Mouse (Mus musculus) limb, embryonic 14.5 days (tissue): ENCODE data around the gene Notum. TPM values are rescaled to one million over a fixed set of nuclear protein-coding genes. Genes with fewer than 3 reads are reported as not detected.

Experiments used
- ATAC-seq: fragments of 200-750 bp; cut with Nextera tagmentation; 2 replicates; pipeline ENCODE4 v1.8.0; 2017; ENCODE audit warnings: low read depth, moderate number of reproducible peaks, moderate TSS enrichment; ENCODE audit not compliant: low FRiP score
- DNase-seq: peaks from one replicate; pipeline ENCODE4 v3.0.0-alpha.2; 2015; ENCODE audit warnings: low spot score
- H3K27ac ChIP-seq: fragments of 300-500 bp; sonication (generic); replicated peaks from 2 replicates; pipeline ENCODE4 v1.5.1; 2014; ENCODE audit warnings: low read depth, mild to moderate bottlenecking, low read length, moderate library complexity, mixed read lengths
- H3K27me3 ChIP-seq: fragments of 300-500 bp; sonication (generic); 2 replicates; pipeline ENCODE4 v1.6.1; 2014; ENCODE audit warnings: low read length, mixed read lengths; ENCODE audit not compliant: control insufficient read depth, insufficient read depth
- H3K36me3 ChIP-seq: fragments of 300-500 bp; sonication (generic); 2 replicates; pipeline ENCODE4 v1.6.1; 2014; ENCODE audit warnings: mild to moderate bottlenecking, low read length, moderate library complexity, mixed read lengths; ENCODE audit not compliant: control insufficient read depth, insufficient read depth
- H3K4me1 ChIP-seq: fragments of 300-500 bp; sonication (generic); 2 replicates; pipeline ENCODE4 v1.6.1; 2014; ENCODE audit warnings: antibody characterized with exemption, low read length, mixed read lengths; ENCODE audit not compliant: control insufficient read depth, insufficient read depth
- H3K4me2 ChIP-seq: fragments of 300-500 bp; sonication (generic); replicated peaks from 2 replicates; pipeline ENCODE4 v1.6.1; 2014; ENCODE audit warnings: low read depth, mild to moderate bottlenecking, low read length, moderate library complexity; ENCODE audit not compliant: severe bottlenecking
- H3K4me3 ChIP-seq: fragments of 300-500 bp; sonication (generic); replicated peaks from 2 replicates; pipeline ENCODE4 v1.5.1; 2014; ENCODE audit warnings: low read length
- H3K9ac ChIP-seq: fragments of 300-500 bp; sonication (generic); 2 replicates; pipeline ENCODE4 v1.6.1; 2014; ENCODE audit warnings: mild to moderate bottlenecking, low read depth, low read length, moderate library complexity; ENCODE audit not compliant: severe bottlenecking
- H3K9me3 ChIP-seq: fragments of 300-500 bp; sonication (generic); 2 replicates; pipeline ENCODE4 v1.6.1; 2016; ENCODE audit warnings: low read length; ENCODE audit not compliant: control insufficient read depth
- POLR2A ChIP-seq: fragments of 200-500 bp; IDR thresholded peaks from 2 replicates; pipeline ENCODE4 v1.8.0; 2012; ENCODE audit warnings: inconsistent platforms, mild to moderate bottlenecking, moderate library complexity, borderline replicate concordance; ENCODE audit not compliant: insufficient read depth, insufficient read length; ENCODE audit errors: extremely low read depth
- WGBS: fragments of 180-500 bp; shearing (Covaris S2); extraction: QIAGEN DNeasy Blood & Tissue Kit; methylation state at CpG from one replicate; pipeline ENCODE4 v1.1.7; 2014; 5-methylcytosine and 5-hydroxymethylcytosine counted together
- polyA plus RNA-seq, 2 experiments: library from polyadenylated mRNA; depleted of rRNA in 1 of 2; stranded (reverse) in 1 of 2; unstranded in 1 of 2; fragments of >200 nt; fragmentation: Nextera tagmentation in 1 of 2; extraction: Ambion mirVana in 1 of 2; gene quantifications; 2 replicates each; pipeline versions ENCODE4 v1.2.1 to v1.2.3; 2012 to 2014

The Notum gene
- polyA plus RNA-seq, 2 experiments: 4.7 to 12.8 TPM

DNA sequence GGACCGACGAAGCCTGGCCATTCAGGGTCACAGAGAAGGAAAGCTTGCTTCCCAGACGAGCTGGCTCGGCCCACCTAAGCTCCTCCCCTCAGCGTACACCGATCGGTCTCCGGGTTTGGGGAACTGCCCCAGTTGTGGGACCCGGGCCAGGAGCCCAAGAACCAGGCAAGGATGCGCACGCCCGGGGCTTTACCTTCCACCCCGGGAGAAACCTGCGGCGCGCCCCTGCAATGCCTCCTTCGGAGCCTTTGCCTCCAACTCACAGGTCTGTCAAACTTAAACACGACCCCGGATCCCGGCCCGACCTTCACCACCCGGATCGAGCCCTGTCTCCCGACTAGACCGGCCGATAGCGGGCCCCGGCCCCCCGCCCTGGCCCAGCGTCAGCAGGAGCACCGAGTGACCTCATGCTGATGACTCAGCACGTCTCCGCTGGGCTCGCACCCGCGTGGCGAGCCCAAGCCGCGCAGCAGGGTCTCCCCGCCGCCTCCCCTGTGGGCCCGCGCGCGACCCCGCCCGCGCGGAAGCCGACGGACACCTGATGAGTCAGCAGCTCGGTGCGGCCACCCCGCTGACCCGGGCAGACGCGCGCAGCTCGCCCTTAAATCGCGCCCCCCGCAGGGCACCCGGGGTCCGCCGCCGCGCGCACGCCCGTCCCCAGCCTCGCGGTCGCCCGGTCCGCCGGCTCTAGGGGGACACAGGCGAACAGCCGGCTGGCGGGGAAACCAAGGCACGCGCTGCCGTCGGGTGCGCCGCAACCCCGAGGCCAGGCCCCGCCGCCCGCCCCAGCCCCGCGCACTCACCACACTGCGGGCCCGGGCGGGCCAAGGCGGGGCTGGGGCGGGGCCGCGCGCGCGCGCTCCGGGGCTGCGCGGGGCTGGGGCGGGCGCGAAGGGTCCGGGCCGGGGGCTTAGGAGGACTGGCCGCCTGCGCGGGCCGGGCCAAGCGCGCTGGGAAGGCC, 28.1 kb downstream of the Notum start:
- H3K9me3 ChIP-seq: no peaks in the 10 kb centered on the region
- peaks cover 15% of the 10 kb centered on the region for H3K4me1 ChIP-seq
- ATAC-seq (peak; percentile 83), DNase-seq (peak; percentile 58)
- peaks cover 11% of the 10 kb centered on the region for H3K36me3 ChIP-seq
- peak overlapping the region; percentile 88 for H3K9ac ChIP-seq
- H3K4me2 ChIP-seq: peak overlapping the region; percentile 70
- WGBS: under 1% methylated on average over 63 of the region's 116 CpGs
- no peak for TF ChIP-seq POLR2A
- H3K4me3 ChIP-seq: peak overlapping the region; percentile 96
- no peaks in the 10 kb centered on the region for H3K27me3 ChIP-seq
- peak overlapping the region; percentile 76 for H3K27ac ChIP-seq

DNA sequence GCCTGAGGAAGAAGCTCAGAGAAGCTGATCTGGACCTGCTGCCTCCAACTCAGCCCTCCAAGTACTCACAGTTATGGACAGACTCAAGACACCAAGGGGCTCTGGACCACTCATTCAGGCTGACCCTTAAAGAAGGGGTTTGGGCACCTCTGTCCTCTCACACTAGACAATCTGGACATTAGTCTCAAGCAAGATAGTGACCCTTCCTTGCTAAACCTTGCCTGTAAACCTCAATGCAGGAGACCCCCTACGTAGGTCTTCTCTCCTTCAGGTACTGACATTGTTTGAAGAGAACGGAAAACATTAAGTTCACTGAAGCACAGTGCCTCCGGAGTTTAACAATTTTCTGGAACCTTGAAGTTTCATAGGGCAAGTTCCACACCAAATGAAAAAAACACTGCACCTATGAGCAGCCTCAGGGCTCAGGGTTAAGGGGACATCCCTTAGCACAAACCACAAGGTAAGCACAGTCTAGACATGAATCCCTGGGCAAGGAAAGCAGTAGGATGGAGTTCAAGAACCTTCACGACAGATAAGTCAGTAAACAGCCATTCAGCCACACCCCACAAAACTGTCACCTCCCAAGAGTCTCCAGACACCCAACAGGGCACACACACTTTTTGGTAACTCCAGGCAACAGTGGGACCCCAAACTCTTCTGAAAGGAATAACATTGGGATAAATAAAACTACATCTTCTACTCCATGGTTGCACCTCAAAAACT, 29.1 kb downstream of the Notum start:
- ATAC-seq (no peak), DNase-seq (no peak)
- no peak for TF ChIP-seq POLR2A
- Histone ChIP-seq H3K9me3 (no peaks in the 10 kb centered on the region), H3K27me3 (no peaks in the 10 kb centered on the region), H3K27ac (no peak overlapping the region), H3K9ac (peak overlapping the region; percentile 88), H3K4me3 (peak overlapping the region; percentile 96), H3K36me3 (peaks cover 21% of the 10 kb centered on the region), H3K4me2 (peak overlapping the region; percentile 70), H3K4me1 (peaks cover 15% of the 10 kb centered on the region)
- 56% methylated on average over 4 of the region's 4 CpGs for WGBS

DNA sequence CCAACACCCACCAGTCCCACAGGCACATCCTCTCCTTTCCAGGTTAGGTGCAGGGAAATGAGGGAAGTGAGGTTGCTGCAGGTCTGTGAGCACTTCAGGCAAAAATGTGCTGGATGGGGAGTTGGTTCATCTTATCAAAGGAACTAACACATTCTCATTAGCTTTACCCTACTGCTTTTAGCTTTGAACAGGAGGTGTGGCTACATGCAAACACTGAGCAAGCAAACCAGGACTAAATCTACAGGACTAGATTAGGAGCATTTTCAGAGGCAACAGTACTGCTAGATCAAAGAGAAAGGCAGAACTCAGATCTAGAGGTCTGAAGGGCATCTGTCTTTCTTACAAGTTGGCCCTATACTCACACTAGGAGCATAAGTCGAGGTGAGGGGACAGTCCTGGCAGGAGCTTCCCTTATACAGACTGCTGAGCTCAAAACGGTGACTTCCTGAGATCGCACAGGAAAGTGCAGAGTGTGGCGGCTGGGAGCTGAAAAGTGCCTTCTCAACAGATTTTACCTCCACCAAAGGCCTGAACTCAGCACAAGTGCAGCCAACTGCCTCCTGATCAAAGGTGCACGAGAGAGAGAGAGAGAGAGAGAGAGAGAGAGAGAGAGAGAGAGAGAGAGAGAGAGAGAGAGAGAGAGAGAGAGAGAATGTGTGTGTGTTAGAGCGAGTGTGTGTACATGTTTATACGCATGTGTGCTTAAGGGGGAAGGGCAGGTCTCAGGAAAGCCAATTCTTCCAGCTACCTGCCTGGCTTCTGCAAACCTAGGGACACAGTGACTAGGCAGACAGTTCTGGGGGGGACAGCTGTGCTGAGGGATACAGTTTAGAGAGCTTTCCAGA, 29.9 kb downstream of the Notum start:
- WGBS: 34% methylated on average over 7 of the region's 7 CpGs
- no peaks in the 10 kb centered on the region for H3K9me3 ChIP-seq
- H3K27ac ChIP-seq: no peak overlapping the region
- peaks cover 15% of the 10 kb centered on the region for H3K4me1 ChIP-seq
- H3K9ac ChIP-seq: peak overlapping the region; percentile 3; the same call in 1 of the 2 replicates
- no peak for DNase-seq
- H3K27me3 ChIP-seq: no peaks in the 10 kb centered on the region
- no peak for TF ChIP-seq POLR2A
- H3K4me3 ChIP-seq: no peak overlapping the region
- peaks cover 25% of the 10 kb centered on the region for H3K36me3 ChIP-seq
- peak overlapping the region; percentile 70; the same call in 1 of the 2 replicates for H3K4me2 ChIP-seq
- no peak for ATAC-seq

DNA sequence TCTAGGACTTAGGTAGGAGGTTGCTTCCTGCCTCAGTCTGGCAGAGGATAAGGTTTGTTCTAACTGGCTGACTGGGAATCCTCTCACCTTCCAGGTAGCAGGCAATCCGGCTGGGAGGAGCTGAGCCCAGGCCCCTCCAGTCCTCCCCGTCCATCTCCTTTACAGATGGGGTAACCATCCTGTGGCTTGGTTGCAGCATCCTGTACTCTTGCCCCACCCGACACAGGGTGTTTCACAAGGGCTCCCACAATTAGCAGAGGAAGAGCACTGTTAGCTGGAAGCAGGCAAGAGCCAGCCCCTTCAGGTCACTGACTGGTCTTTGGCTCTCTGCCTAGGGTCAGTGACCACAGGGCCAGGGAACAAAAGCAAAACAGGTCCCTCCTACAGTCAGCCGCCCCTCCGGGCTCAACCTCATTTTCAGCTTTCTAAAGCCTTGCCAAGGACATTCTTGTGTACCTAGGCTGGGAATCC, 30.5 kb downstream of the Notum start:
- Histone ChIP-seq H3K4me2 (no peak overlapping the region), H3K27me3 (no peaks in the 10 kb centered on the region), H3K9me3 (no peaks in the 10 kb centered on the region), H3K27ac (no peak overlapping the region), H3K9ac (peak overlapping the region; percentile 3; the same call in 1 of the 2 replicates), H3K36me3 (peaks cover 25% of the 10 kb centered on the region), H3K4me3 (no peak overlapping the region), H3K4me1 (peaks cover 15% of the 10 kb centered on the region)
- 61% methylated on average over 5 of the region's 5 CpGs for WGBS
- no peak for TF ChIP-seq POLR2A
- no peak for DNase-seq
- ATAC-seq: no peak
